Mouse (Mus musculus): ENCODE results near the gene Tkfc. TPM values are rescaled to one million over a fixed set of nuclear protein-coding genes. Genes with fewer than 3 reads are reported as not detected.
"Not testable (repeated sequence)": the region's sequence is repeated elsewhere in the genome, so short reads cannot be mapped to it uniquely, and the experiment has no call there.

Tkfc gene
- polyA plus RNA-seq, 1 experiment from 2014 or later = 17.3 TPM

GRCm38 (mm10) chr19:10580761-10581160, 24.7 kb downstream of the Tkfc start:
- Histone ChIP-seq H3K9me3 (no peaks in the 10 kb centered on the region), H3K4me1 (peaks cover 18% of the 10 kb centered on the region), H3K36me3 (peaks cover 14% of the 10 kb centered on the region), H3K27ac (no peak overlapping the region), H3K27me3 (ENCODE audit: insufficient read depth, poor library complexity, severe bottlenecking) (no peaks in the 10 kb centered on the region), H3K4me3 (no peak overlapping the region)
- 69% methylated on average over 3 of the region's 3 CpGs for WGBS
- no peak for DNase-seq (ENCODE audit: low spot score)

GRCm38 (mm10) chr19:10580102-10580501, 25.4 kb downstream of the Tkfc start:
- Histone ChIP-seq H3K36me3 (peaks cover 14% of the 10 kb centered on the region), H3K4me3 (no peak overlapping the region), H3K4me1 (peaks cover 19% of the 10 kb centered on the region), H3K9me3 (no peaks in the 10 kb centered on the region), H3K27ac (no peak overlapping the region), H3K27me3 (ENCODE audit: insufficient read depth, poor library complexity, severe bottlenecking) (no peaks in the 10 kb centered on the region)
- no peak for DNase-seq (ENCODE audit: low spot score)
- 75% methylated on average over 3 of the region's 3 CpGs for WGBS

- Histone ChIP-seq H3K27ac (peak within 1 kb of the TSS; percentile 95), H3K36me3 (peaks cover 32% of the 10 kb centered on the region), H3K9me3 (no peaks in the 10 kb centered on the region), H3K4me1 (peaks cover 19% of the 10 kb centered on the region), H3K27me3 (ENCODE audit: insufficient read depth, poor library complexity, severe bottlenecking) (no peaks in the 10 kb centered on the region), H3K4me3 (peak within 1 kb of the TSS; percentile 74)
- under 1% methylated on average over 44 of the region's 44 CpGs for WGBS
- peak; percentile 97 for DNase-seq (ENCODE audit: low spot score)
Measured at GRCm38 (mm10) chr19:10576690-10577561, 28.5 kb downstream of the Tkfc start, which contains the start of the genes Cyb561a3 and Tmem138. TSS of gene Cyb561a3 (plus strand) at chr19:10577172. TSS of gene Tmem138 (minus strand) at chr19:10577362.

- Histone ChIP-seq H3K4me1 (no peaks in the 10 kb centered on the region), H3K9me3 (no peaks in the 10 kb centered on the region), H3K36me3 (peaks cover 60% of the 10 kb centered on the region), H3K4me3 (no peak overlapping the region), H3K27ac (no peak overlapping the region), H3K27me3 (ENCODE audit: insufficient read depth, poor library complexity, severe bottlenecking) (no peaks in the 10 kb centered on the region)
- no peak for DNase-seq (ENCODE audit: low spot score)
- WGBS = 89% methylated on average over 6 of the region's 6 CpGs
Measured at GRCm38 (mm10) chr19:10569627-10570026, 35.8 kb downstream of the Tkfc start.

- 69% methylated on average over 4 of the region's 4 CpGs for WGBS
- Histone ChIP-seq H3K27me3 (ENCODE audit: insufficient read depth, poor library complexity, severe bottlenecking) (no peaks in the 10 kb centered on the region), H3K9me3 (no peaks in the 10 kb centered on the region), H3K4me3 (no peak overlapping the region), H3K36me3 (peaks cover 18% of the 10 kb centered on the region), H3K4me1 (peaks cover 10% of the 10 kb centered on the region), H3K27ac (no peak overlapping the region)
- no peak for DNase-seq (ENCODE audit: low spot score)
Measured at GRCm38 (mm10) chr19:10565217-10565616, 40.2 kb downstream of the Tkfc start.

DNA sequence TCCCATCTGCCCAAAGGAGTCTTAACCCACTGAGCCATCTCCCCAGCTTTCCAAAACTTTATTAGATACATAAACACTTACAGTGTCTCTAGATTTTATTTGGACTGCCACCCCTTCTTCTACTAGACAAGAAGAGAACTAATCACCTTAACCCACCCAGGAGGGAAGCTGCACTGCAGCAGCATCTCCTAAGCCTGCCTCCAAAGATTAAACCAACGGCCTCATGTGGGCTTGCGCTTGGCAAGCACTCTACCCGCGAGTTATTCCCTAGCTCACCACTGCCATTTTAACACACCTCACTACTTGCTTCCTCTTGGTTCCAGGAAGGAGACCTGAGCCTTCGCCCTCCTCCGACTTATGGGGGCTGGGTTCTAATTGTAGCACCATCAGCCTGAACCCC, 41.2 kb downstream of the Tkfc start:
- no peak overlapping the region for H3K27ac ChIP-seq
- H3K4me1 ChIP-seq = peaks cover 10% of the 10 kb centered on the region
- peaks cover 10% of the 10 kb centered on the region; the same call in 1 of the 2 replicates for H3K36me3 ChIP-seq
- WGBS = 73% methylated on average over 6 of the region's 6 CpGs
- H3K9me3 ChIP-seq = no peaks in the 10 kb centered on the region
- no peak overlapping the region for H3K4me3 ChIP-seq
- no peaks in the 10 kb centered on the region for H3K27me3 ChIP-seq (ENCODE audit: insufficient read depth, poor library complexity, severe bottlenecking)
- DNase-seq (ENCODE audit: low spot score) = no peak

DNA sequence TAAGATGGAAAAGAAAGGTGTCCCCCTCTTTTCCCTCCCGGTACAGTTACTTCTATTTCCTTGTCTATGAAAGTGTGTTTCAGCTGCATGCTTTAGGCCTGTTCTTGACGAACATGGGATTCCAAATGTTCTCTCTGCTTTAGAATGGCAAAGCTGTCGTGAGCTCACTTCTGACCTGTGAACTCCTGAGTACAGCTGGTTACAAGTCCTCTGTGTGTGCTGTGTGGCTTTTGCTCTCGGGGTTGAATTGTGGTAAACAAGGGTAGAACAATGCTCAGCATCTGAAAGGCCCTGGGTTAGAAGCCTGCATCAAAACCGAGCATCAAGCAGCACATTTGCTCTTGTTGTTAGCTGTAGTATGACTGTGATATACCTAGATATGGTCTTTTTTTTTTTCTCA, 43.1 kb downstream of the Tkfc start:
- Histone ChIP-seq H3K27ac (peak overlapping the region; percentile 90), H3K9me3 (no peaks in the 10 kb centered on the region)

DNA sequence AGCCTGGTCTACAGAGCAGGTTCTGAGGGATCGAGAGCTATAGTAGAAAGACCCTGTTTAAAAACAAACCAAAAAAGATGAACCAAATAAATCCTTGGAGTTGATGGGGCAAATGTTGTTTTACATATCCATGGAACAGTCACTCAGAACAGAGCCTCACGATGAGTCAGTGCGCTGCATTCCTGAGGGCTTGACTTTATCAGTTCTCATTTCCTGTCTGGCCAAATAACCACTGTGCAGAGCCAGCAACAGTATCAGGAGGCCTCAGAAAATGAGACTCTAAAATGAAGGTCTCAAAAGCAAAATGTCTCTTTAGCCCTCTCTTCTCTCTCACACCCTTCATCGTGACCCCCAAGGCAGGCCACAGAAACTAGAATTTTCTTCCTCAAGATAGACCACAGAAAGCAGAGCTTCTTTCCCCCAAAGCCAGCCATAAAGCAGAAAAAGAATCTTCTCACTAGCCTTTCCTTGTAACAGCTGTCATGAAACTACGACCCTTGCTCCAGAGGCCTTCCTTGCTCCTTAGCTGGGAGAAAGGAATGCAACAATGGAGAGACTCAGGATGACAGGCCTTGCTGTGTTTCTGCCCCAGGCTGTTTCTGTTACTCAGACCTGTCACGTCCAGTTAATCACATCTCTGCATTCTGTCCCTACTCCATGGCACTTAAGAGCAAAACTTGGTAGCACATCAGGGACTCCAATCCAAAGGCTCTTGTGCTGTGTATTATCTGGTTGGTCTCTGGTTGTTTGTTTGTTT, 43.7 kb downstream of the Tkfc start:
- Histone ChIP-seq H3K4me3 (no peak overlapping the region), H3K27me3 (ENCODE audit: insufficient read depth, poor library complexity, severe bottlenecking) (no peaks in the 10 kb centered on the region), H3K27ac (peak overlapping the region; percentile 90), H3K36me3 (no peaks in the 10 kb centered on the region), H3K9me3 (no peaks in the 10 kb centered on the region), H3K4me1 (peaks cover 10% of the 10 kb centered on the region)
- WGBS = 35% methylated on average over 6 of the region's 6 CpGs
- no peak for DNase-seq (ENCODE audit: low spot score)

More for the DNA sequence above, 43.1 kb downstream of the Tkfc start:
- Histone ChIP-seq H3K36me3 (0 out of 2 replicates have a peak, but pooled peaks cover under 1% of the 10 kb centered on the region), H3K27me3 (ENCODE audit: insufficient read depth, poor library complexity, severe bottlenecking) (no peaks in the 10 kb centered on the region), H3K4me1 (peaks cover 10% of the 10 kb centered on the region), H3K4me3 (no peak overlapping the region)
- DNase-seq (ENCODE audit: low spot score) = no peak
- WGBS = 48% methylated on average over 5 of the region's 5 CpGs

DNA sequence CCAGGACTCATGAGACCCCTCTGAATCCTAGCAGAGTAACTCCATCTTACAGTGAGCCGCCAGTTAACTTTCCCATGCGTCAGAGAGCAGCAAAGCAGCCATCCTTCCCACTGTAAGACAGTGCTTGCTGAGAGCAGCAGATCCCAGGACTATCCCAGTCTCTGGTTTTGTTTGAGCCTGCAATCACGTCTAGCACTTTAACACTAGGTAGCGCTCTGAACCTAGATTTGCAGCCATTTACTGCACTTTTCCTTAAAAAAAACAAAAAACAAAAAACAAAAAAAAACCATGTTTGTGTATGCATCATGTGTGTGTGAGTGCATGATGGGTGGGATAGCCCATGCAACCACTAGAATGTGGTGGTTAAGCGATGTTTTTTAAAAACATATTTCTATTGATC, 45.3 kb downstream of the Tkfc start:
- no peak for DNase-seq (ENCODE audit: low spot score)
- H3K27ac ChIP-seq = no peak overlapping the region
- H3K4me3 ChIP-seq = no peak overlapping the region
- H3K36me3 ChIP-seq = no peaks in the 10 kb centered on the region
- H3K4me1 ChIP-seq = peaks cover 20% of the 10 kb centered on the region
- no peaks in the 10 kb centered on the region for H3K9me3 ChIP-seq
- no peaks in the 10 kb centered on the region for H3K27me3 ChIP-seq (ENCODE audit: insufficient read depth, poor library complexity, severe bottlenecking)
- 33% methylated on average over 5 of the region's 5 CpGs for WGBS

GRCm38 (mm10) chr19:10557837-10558375, 47.5 kb downstream of the Tkfc start:
- WGBS = 74% methylated on average over 4 of the region's 4 CpGs
- not testable (repeated sequence) for DNase-seq (ENCODE audit: low spot score)

DNA sequence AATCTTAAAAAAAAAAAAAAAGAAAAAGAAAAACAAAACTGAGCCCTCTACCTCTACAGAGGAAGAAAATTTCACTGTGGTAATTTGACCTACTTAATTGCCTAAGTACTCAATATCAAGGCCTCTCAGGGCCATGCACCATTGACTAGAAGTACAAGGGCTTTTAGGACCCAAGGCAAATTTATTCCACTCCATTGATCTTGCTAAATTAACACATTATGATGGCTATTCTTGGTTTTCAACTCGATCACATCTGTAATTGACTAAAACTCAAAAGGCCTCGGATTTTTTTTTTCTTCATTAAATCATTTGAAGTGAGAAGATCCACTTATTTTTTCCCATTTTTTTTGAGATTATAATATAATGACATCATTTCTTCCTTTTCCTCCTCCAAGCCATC, 48.0 kb downstream of the Tkfc start:
- Histone ChIP-seq H3K4me1 (peaks cover 27% of the 10 kb centered on the region), H3K27me3 (ENCODE audit: insufficient read depth, poor library complexity, severe bottlenecking) (no peaks in the 10 kb centered on the region), H3K4me3 (no peak overlapping the region), H3K36me3 (0 out of 2 replicates have a peak, but pooled peaks cover 2% of the 10 kb centered on the region), H3K27ac (no peak overlapping the region), H3K9me3 (no peaks in the 10 kb centered on the region)
- no peak for DNase-seq (ENCODE audit: low spot score)
- 72% methylated on average over 2 of the region's 2 CpGs for WGBS

More at GRCm38 (mm10) chr19:10557837-10558375, 47.5 kb downstream of the Tkfc start:
- peaks cover 27% of the 10 kb centered on the region for H3K4me1 ChIP-seq
- not testable (repeated sequence) for H3K27me3 ChIP-seq (ENCODE audit: insufficient read depth, poor library complexity, severe bottlenecking); H3K27ac ChIP-seq; H3K4me3 ChIP-seq; H3K36me3 ChIP-seq; H3K9me3 ChIP-seq

DNA sequence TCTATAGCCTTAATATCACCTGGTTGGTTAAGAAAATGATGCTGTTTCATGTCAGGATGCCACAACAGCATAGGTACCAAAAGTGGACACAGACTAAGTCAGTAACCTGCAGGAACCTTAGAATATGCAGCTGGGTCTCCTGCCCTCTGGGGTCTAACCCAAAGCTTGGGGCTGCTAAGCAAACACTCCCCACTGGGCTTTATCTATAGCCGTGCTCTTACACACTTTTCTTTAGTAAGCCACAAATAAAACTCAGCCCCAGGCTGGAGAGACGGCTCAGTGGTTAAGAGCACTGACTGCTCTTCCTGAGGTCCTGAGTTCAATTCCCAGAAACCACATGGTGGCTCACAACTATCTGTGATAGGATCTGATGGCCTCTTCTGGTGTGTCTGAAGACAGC, 48.5 kb downstream of the Tkfc start:
- peaks cover 25% of the 10 kb centered on the region for H3K4me1 ChIP-seq
- H3K9me3 ChIP-seq = no peaks in the 10 kb centered on the region
- no peak overlapping the region for H3K27ac ChIP-seq
- no peaks in the 10 kb centered on the region for H3K27me3 ChIP-seq (ENCODE audit: insufficient read depth, poor library complexity, severe bottlenecking)
- WGBS = 73% methylated on average over 2 of the region's 2 CpGs
- DNase-seq (ENCODE audit: low spot score) = no peak
- peaks cover 5% of the 10 kb centered on the region; the same call in 1 of the 2 replicates for H3K36me3 ChIP-seq
- no peak overlapping the region for H3K4me3 ChIP-seq
